Mouse (Mus musculus): ENCODE measurements at regions not wholly inside any gene's neighbourhood (a gene's known extent, or its start where the extent isn't known, plus 50 kb on each side); places are given as distances from the start of the nearest gene placed in this dataset.

GRCm38 (mm10) chr1:127152840-127153239 is 52.0 kb upstream of the Mgat5 start:
- DNase-seq (ENCODE audit: low spot score in 2 of 2) = no peak

DNA sequence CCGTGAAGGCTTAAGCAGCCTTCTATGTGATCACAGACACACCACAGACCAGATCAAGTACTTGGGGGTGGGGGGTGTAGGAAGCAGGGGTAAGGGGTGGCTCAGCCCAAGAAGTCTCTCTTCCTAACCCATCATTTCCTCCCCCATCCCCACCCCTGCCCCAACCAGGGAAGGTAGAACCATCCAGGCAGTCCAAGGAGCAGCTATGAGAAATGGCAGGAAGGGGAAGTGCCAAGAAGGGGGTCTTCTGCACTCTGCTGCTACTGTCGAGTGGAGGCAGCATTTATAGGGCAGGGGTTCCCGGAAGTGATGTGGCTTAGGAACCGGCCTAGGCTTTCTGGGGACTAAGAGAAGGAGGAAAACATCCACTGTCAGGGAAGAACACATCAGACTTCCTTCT is 69.3 kb upstream of the Mgat5 start:
- DNase-seq (ENCODE audit: low spot score in 2 of 2) = no peak

GRCm38 (mm10) chr1:127131871-127132270 is 72.9 kb upstream of the Mgat5 start:
- DNase-seq (ENCODE audit: low spot score in 2 of 2) = no peak

DNA sequence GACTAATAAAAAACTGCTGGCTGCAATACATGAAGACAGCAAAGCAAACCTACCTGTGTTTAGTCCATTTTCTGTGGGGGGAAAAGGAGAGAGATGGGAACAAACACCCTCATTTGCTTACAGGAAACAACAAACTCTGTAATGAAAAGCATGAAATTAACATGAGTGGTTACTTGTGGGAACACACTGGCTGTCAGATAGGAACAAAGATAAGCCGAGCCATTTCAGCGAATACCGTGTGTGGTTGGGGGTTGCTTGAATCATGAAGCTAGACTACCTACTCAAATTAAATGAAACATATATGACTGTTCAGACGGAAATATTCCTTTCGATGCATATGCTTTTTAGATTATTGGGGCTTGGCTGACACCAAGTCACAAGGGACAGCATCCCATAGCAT is 80.0 kb upstream of the Mgat5 start:
- DNase-seq (ENCODE audit: low spot score in 2 of 2) = no peak

DNA sequence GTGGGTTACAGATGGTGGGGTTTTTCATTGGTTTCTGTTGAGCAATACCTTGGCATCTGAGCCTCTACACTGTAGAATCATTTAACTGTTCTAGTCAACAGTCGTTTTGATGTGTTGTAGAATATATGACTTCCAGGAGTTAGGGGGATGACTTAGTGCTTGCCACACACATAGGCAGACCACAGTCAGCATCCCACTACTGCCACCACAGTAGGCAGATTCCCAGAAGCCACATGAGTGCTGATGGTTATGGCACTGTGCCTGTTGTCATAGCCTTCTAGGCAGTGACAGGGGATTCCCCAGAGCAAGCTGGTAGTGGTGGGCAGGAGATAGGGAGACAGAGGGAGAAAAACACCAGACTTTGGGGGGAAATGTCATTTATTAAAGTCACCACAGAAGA is 86.8 kb upstream of the Mgat5 start:
- no peak for DNase-seq (ENCODE audit: low spot score in 2 of 2)

- DNase-seq (ENCODE audit: low spot score in 2 of 2) = no peak
Observed at GRCm38 (mm10) chr1:127107485-127107884, 97.3 kb upstream of the Mgat5 start.

- no peak for DNase-seq (ENCODE audit: low spot score in 2 of 2)
Observed at GRCm38 (mm10) chr1:127105861-127106260, 99.0 kb upstream of the Mgat5 start.

DNA sequence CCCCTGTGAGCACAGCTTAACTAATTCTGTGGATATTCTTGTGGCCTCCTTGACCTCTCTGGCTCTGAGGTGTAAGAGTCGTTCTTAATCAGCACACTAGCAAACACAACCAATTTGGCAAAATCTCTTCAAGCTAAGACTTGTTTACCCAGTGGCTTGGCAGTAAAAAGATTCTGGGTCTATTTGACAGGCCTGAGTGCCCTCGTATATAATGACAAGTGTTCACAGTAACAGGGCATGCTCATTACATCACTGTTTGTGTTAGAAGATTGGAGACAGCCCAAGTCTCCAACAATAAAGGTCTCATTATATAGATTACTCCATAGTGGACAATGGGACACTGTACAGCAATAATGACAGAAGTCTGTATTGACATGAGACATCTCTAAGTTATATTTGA is 101.2 kb upstream of the Mgat5 start:
- DNase-seq (ENCODE audit: low spot score in 2 of 2) = no peak

DNA sequence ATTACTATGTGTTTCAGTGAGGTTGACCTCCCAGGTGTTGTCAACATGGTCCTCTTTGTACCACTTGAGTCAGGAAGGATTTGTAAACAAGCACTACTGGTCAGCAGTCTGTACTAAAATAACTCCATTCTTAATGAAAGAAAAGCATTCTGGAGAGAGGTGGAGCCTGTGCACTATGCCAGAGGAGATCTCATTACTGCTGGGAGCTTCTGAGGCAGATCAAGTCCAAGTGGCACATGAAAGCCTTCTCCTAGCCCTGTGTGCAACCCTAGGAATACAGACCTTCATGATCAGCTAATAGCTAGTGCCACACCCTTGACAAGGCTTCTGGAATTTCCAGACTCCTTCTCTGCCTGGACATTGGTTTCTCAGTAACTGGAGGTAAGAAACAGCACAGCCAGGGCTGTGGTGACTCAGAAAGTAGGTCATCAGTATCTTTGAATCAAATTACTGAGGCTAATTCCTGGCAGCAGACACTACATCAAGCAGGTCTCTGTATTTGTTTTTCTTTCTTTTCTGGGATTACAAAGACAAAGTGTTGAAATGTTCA is 105.9 kb upstream of the Mgat5 start:
- peak in 1 of 2 experiments; percentile 4 for DNase-seq (ENCODE audit: low spot score in 2 of 2)

GRCm38 (mm10) chr1:127087616-127088015 is 117.2 kb upstream of the Mgat5 start:
- no peak for DNase-seq (ENCODE audit: low spot score in 2 of 2)

- no peak for DNase-seq (ENCODE audit: low spot score in 2 of 2)
Observed at GRCm38 (mm10) chr1:127085988-127086387, 118.8 kb upstream of the Mgat5 start.

DNA sequence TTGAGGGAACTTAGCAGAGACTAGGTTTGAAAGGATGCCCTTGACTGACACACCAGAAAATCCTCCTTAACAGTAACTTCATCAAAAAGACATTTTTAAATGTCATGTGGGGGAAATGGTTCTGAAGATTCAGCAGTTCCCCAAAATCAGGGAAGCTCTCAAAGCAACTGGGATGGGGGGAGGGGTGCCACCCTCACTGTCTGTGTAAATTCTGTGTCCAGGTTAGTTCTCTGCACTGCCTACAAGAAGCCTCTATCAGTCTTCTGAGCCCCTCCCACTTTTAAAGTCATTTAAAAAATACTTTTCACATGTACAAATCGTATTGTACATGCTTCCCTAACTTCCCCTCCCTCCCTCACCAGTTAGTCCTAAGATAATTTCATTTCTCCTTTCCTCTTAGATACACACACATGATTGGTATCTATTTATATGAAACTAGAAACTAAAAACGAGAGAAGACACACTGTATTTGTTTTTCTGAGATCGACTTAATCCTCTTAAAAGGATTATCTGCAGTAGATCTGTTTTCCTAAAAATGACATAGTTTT is 121.0 kb upstream of the Mgat5 start:
- DNase-seq (ENCODE audit: low spot score in 2 of 2) = no peak

GRCm38 (mm10) chr1:127079012-127079411 is 125.8 kb upstream of the Mgat5 start:
- DNase-seq (ENCODE audit: low spot score in 2 of 2) = no peak

DNA sequence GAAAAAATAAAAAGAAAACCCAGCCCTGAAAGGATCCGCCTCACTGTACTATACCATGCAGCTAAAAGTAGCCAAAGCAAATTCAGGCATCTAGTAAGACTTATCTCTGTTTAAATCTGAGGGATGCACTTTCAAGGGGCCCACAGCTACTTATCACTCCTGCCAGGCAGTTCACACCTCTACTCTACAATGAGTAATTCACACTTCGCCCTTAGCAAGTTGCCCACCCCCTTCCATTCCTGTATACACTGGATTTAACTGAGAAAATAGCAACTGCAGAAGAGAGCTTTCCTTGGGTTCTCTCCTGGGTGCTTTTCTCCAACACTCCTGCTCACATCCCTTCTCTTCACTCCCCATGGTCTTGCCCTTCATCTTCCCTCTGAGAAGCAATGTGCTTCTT is 142.4 kb upstream of the Mgat5 start:
- no peak for DNase-seq (ENCODE audit: low spot score in 2 of 2)

GRCm38 (mm10) chr1:127045711-127046420 is 158.9 kb upstream of the Mgat5 start:
- no peak for DNase-seq (ENCODE audit: low spot score in 2 of 2)

DNA sequence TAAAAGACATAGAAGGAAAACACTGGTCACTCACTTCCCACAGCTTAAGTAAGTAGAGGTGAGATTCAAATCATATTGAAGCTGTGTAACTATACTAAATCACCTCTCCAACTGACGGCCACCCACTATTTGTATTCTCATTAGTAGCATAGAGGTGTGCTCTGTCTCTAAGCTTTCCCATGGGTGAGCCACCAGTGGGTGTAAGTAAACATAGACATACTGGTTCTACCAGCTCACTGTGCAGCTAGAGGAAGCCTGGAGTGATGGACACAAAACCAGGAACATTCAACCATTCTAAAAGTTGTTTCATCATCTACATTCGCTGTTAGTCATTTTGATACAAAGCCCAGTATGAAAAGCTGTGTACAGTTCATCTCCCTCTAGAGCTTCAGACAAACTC is 170.1 kb upstream of the Mgat5 start:
- no peak for DNase-seq (ENCODE audit: low spot score in 2 of 2)

DNA sequence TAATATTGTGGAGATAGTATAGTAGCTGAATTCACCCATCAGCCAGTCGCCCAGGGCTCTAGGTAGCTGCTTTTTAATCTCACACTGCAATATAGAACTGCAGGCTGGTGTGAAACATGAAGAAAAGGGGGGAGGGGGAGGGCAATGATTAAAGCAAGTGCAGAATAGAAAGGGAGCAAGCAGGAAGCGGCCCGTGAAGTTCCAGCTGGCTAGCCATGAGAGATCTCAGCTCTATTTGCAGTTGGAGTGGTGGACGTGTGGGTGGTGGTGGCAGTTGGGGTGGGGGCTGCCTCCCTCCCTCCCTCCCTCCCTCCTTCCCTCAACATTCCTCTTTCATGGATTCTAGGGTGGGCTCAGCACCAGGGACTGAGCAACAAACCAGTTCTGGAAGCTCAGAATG is 173.3 kb upstream of the Mgat5 start:
- DNase-seq (ENCODE audit: low spot score in 2 of 2) = no peak

- peak in 1 of 2 experiments; percentile 28 for DNase-seq (ENCODE audit: low spot score in 2 of 2)
Observed at GRCm38 (mm10) chr1:127028872-127029497, 175.8 kb upstream of the Mgat5 start.

DNA sequence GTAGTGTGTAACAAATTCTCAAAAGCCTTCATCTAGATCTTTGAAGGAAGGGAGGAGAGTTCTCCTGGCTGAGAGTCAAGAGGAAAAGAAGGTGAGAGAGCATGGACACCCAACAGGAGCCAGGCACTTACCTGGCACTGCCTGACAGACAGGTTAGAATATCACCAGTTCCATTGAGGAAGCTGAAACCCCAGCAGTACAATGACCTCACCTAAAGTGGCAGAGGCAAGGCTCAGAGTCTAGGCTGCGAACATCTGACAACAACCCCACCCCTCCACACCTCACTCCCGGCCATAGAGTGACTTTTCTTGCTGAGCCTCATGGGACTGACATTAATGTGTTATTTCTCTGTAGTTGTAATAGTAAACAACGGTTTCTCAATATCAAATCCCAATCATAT is 181.7 kb upstream of the Mgat5 start:
- no peak for DNase-seq (ENCODE audit: low spot score in 2 of 2)

DNA sequence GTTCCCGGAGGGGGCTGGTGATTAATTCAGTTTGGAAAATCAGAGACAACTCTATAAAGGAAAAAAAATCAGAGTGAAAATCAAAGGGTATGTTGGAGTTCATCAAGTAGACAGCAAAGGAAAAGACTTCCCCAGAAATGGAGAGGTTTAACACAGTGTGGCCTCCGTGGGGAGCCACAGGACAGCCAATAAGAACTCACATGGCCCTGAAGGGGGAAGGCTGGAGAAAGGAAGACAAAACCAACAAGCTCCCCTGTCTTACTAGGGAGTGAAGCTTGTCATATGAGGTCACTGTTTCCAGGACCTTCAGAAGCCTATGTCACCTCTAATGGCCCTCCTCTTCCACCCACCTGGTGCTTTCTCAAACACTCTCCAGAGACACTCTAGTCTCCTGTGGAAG is 187.1 kb upstream of the Nckap5 start:
- no peak for DNase-seq (ENCODE audit: low spot score in 2 of 2)

DNA sequence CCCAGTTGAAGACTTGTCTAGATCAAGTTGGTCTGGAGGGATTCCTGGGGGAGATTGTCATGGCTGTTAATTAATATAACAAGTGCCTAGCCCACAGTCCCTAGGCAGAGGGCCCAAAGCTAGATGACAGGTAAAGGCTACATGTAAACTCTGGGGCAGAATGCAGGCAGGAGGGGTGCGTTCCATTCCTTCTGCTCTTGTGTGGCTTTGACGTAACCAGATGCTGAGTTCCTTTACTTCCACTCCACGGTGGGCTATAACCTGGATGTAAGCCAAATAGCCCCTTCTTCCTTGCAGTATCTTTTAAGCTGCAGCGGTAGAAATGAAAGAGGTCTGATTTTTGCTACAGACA is 185.3 kb upstream of the Nckap5 start:
- DNase-seq (ENCODE audit: low spot score in 2 of 2) = no peak

DNA sequence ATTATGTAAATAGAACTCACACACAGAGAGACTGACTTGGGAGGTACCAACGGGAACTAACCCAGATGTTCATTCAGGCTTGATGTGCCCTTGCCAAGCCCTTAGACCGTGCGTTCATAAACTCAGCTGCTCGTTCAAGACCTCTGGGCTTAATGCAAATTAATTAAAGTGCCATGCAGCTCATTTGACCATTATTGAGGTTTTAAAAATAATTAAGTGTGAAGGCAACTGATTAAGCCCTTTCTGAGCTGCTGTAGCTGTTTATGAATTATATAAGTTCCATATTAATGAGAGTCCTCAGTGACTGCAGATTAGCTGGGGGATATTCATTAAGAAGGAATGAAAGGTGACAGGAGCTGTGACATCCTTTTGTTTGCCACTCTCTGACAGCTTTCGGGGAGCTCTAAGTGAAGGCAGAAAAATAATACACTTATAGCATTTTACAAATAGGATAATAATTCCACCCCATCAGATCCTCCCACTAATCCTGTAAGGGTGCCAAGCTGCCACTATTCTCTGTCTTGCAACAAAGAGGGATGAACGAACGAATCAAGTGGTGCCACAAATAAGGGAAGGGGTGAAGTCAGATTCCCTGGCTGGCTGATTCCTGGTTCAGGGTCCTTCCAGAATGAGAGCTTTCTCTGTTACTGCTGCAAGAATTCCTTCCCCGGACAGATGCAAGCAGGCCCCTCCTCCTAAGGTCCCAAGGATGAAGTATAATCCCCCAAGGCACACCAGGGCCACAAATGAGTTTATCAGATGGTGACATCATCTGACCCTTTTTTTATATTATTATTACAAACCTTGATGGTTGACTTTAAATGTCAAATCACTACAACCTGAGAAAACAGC is 184.7 kb upstream of the Nckap5 start:
- DNase-seq (ENCODE audit: low spot score in 2 of 2) = no peak

Data from urinary bladder, postnatal 36 days (tissue).